15 mouse cellular contexts compared by ENCODE assay signal in genomic region chr1:152125451-152125850, GRCm38 (mm10).
"Had no signal": no experiment of that assay in that cellular context is flagged by ENCODE, and none has a peak within 500 bp of the region (broad histone marks: within the 10 kb centered on the region; RNA-seq: fewer than 3 reads in every experiment).

No protein-coding gene starts in this region.

- H3K27me3 ChIP-seq: neural tube, embryonic 15.5 days; stomach, embryonic 15.5 days had no signal

- H3K4me1 ChIP-seq: stomach, embryonic 15.5 days had no signal

- H3K36me3 ChIP-seq: neural tube, embryonic 15.5 days; stomach, embryonic 15.5 days had no signal

- H3K27ac ChIP-seq: neural tube, embryonic 15.5 days; stomach, embryonic 15.5 days; stomach, postnatal 0 days had no signal

- DNase-seq: retina, postnatal 1 day; right cerebral cortex, adult 18-20 months; right cerebral cortex, postnatal 14 days; right cerebral cortex, postnatal 25 days; right cerebral cortex, postnatal 4 days; spleen, adult 18-20 months; thymus, adult 18-20 months; thymus, adult 2 months; thymus, postnatal 14 days; thymus, postnatal 25 days; thymus, postnatal 36 days; thymus, postnatal 4 days had no signal

- H3K9ac ChIP-seq: neural tube, embryonic 15.5 days; stomach, embryonic 15.5 days had no signal

- H3K4me2 ChIP-seq: neural tube, embryonic 15.5 days; stomach, embryonic 15.5 days had no signal

- H3K4me3 ChIP-seq: neural tube, embryonic 15.5 days; stomach, embryonic 15.5 days had no signal

- H3K9me3 ChIP-seq: neural tube, embryonic 15.5 days; stomach, embryonic 15.5 days had no signal
